Mouse (Mus musculus): ENCODE data around the gene Pygm. TPM values are rescaled to one million over a fixed set of nuclear protein-coding genes. Genes with fewer than 3 reads are reported as not detected.

The Pygm gene
- polyA plus RNA-seq, 1 experiment, result 3.7 TPM

DNA sequence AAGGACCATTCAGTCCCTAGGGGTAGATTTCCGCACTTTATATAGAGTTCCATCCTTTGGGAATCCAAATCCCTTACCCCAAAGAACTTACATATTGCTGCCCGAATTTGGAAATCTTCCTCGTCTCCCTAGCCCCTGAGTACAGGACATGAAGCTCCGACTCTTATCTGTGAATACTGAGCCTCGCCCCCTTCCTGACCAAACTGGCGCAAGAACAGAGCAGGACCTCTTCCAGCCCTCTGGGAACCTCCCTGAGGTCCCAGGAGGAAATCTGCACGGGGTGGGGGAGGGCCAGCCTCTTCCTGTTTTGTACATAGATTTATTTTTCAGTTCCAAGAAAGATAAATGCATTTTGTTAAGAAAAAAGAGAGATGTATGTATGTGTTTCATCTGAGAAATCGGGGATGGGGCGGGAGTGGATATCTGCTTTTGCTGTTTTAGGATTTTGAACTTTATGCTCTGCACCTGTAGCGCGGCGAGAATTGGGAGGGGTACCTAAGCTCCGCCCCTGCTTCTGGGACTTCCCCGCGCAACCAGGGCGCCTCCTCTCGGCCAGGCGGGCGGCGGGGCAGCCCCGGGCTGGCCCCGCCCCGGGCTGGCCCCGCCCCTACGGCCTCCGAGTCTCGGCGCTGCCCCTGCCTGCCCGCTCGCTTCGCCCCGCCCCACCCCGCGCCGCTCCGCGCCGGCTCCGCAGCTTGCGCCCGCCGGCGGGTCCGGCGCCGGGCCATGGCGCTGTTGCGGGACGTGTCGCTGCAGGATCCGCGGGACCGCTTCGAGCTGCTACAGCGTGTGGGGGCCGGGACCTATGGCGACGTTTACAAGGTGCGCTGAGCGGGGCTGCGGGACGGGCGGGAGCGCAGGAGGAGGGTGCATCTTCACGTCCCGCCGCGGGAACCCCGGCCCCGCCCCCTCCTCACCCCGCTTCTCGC, 43.4 kb upstream of the Pygm start, which contains the start of gene Map4k2:
TSS of gene Map4k2 (plus strand) at position 612 of the 929 bp plus-strand sequence.
- peaks cover 7% of the 10 kb centered on the region for H3K4me1 ChIP-seq (ENCODE audit: control insufficient read depth, insufficient read depth, low read length)
- H3K4me3 ChIP-seq (replicated peaks; ENCODE audit: control insufficient read depth, low read depth, low read length), result peak within 1 kb of the TSS; percentile 88
- H3K27ac ChIP-seq (ENCODE audit: control insufficient read depth, insufficient read depth, low read depth, low read length, poor library complexity), result peak within 1 kb of the TSS; percentile 93
- TF ChIP-seq POLR2A (IDR thresholded peaks at IDR 0.05; ENCODE audit: borderline replicate concordance, control insufficient read depth, low read depth, low read length) (peak; percentile 50; the same call in 1 of the 2 replicates), CTCF (IDR thresholded peaks at IDR 0.05; ENCODE audit: control insufficient read depth, insufficient read depth, low read length) (peak; percentile 4; the same call in 1 of the 2 replicates)
- WGBS, result under 1% methylated on average over 71 of the region's 72 CpGs

DNA sequence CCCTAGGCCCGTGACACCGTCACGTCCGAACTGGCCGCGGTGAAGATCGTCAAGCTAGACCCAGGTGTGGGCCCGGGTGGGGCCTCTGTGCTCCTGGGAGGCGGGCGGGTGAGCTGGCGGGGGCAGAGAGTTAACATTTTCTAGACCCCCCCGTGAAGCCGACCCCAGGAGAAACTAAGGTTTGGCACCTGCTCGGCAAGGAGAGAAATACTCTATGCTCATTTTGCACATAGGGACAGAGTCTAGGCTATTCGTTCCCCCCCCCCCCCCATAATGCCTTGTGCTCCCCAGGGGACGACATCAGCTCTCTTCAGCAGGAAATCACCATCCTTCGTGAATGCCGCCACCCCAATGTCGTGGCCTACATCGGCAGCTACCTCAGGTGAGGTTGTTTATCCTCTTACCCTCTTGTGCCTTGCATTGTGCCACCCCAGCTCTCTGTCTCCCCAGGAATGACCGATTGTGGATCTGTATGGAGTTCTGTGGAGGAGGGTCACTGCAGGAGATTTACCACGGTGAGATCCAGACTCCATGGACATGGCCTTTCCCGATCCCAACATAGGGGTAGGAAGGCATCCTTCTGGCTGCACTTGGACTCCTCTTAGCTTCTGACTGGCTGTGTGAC, 42.6 kb upstream of the Pygm start:
- TF ChIP-seq CTCF (IDR thresholded peaks at IDR 0.05; ENCODE audit: control insufficient read depth, insufficient read depth, low read length), result no peak
- peak overlapping the region; percentile 93 for H3K27ac ChIP-seq (ENCODE audit: control insufficient read depth, insufficient read depth, low read depth, low read length, poor library complexity)
- H3K4me3 ChIP-seq (replicated peaks; ENCODE audit: control insufficient read depth, low read depth, low read length), result peak overlapping the region; percentile 88
- WGBS, result 2% methylated on average over 23 of the region's 23 CpGs
- peaks cover 12% of the 10 kb centered on the region for H3K4me1 ChIP-seq (ENCODE audit: control insufficient read depth, insufficient read depth, low read length)

DNA sequence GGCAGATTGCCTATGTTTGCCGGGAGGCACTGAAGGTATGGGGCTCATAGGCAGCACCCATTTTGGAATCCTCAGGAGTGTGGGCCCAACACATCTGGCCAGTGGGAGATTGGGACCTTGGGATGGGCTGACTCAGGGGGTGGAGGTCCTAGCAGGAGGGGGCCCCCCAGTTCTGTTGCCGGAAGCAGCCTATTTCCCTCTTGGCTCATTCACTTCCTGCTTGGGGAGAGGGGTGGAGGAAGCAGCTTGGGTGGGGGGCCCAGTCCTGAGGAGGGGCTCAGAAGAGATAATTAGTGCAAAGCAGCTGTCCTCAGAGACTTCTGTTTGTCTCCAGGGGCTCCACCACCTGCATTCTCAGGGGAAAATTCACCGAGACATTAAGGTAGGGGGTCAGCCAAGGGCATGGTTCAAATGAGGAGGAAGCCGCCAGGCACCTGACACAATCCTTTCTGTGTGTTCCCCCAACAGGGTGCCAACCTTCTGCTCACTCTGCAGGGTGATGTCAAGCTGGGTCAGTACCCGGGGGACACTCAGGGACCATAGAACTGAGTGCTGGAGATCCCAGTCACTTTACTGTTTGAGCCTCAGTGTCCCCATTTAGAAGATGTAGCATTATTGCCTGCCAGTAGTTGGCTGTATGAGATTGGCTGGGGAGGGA, 41.8 kb upstream of the Pygm start:
- H3K27ac ChIP-seq (ENCODE audit: control insufficient read depth, insufficient read depth, low read depth, low read length, poor library complexity), result peak overlapping the region; percentile 93
- H3K4me1 ChIP-seq (ENCODE audit: control insufficient read depth, insufficient read depth, low read length), result peaks cover 16% of the 10 kb centered on the region
- H3K4me3 ChIP-seq (replicated peaks; ENCODE audit: control insufficient read depth, low read depth, low read length), result peak overlapping the region; percentile 88
- TF ChIP-seq POLR2A (IDR thresholded peaks at IDR 0.05; ENCODE audit: borderline replicate concordance, control insufficient read depth, low read depth, low read length) (no peak), CTCF (IDR thresholded peaks at IDR 0.05; ENCODE audit: control insufficient read depth, insufficient read depth, low read length) (no peak)
- WGBS, result 30% methylated on average over 5 of the region's 5 CpGs

DNA sequence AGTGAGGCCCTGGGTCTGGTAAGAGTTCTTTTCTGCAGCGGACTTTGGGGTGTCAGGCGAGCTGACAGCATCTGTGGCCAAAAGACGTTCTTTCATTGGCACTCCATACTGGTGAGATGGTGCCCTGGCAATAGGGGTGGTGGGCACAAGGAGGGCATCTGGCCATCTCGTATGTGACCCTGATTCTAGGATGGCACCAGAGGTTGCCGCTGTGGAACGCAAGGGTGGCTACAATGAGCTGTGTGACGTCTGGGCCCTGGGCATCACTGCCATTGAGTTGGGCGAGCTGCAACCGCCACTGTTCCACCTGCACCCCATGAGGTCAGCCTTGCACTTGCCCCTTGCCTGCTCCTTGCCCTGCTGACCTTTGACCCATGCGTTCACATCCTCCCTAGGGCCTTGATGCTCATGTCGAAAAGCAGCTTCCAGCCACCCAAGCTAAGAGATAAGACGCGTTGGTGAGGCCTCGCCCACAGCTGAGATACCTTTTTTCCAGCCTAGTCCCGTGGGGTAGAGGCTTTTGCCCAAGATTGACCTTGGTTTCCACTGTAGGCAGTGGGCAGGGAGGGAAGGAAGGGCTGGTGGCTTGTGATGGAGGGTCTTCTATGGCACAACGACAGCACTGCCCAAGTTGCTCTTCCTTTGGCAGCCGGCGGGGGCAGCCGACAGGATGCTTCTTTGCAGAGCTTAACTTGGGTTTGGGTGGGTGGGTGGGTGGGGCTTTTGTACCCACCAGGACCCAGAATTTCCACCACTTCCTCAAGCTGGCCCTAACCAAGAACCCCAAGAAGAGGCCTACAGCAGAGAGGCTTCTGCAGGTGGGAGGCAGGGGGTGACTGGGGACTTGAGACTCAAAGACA, 40.9 kb upstream of the Pygm start:
- Histone ChIP-seq H3K4me1 (ENCODE audit: control insufficient read depth, insufficient read depth, low read length) (peaks cover 16% of the 10 kb centered on the region), H3K4me3 (replicated peaks; ENCODE audit: control insufficient read depth, low read depth, low read length) (peak overlapping the region; percentile 20), H3K27ac (ENCODE audit: control insufficient read depth, insufficient read depth, low read depth, low read length, poor library complexity) (peak overlapping the region; percentile 0; the same call in 1 of the 2 replicates)
- peak; percentile 18; the same call in 1 of the 2 replicates for TF ChIP-seq CTCF (IDR thresholded peaks at IDR 0.05; ENCODE audit: control insufficient read depth, insufficient read depth, low read length)
- no peak for TF ChIP-seq POLR2A (IDR thresholded peaks at IDR 0.05; ENCODE audit: borderline replicate concordance, control insufficient read depth, low read depth, low read length)
- WGBS, result 60% methylated on average over 19 of the region's 19 CpGs

DNA sequence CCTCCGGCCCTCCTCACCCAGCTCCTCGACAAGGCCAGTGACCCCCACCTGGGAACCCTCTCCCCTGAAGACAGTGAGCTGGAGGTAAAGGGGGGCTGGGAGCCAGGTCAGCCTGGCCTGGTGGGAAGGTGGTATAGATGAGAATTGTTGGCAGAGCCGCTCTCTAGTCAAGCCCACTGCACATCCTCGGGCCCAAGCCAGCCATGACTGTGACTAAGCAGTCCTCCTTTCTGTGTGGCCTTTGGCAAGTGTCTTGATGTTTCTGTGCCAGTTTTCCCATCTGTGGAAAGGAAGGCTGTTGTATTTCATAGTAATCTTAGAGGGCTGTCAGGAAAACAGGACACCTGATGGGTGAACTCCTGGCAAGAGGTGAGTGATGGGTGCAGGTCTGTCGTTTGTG, 40.2 kb upstream of the Pygm start:
- peaks cover 16% of the 10 kb centered on the region for H3K4me1 ChIP-seq (ENCODE audit: control insufficient read depth, insufficient read depth, low read length)
- no peak for TF ChIP-seq POLR2A (IDR thresholded peaks at IDR 0.05; ENCODE audit: borderline replicate concordance, control insufficient read depth, low read depth, low read length)
- no peak for TF ChIP-seq CTCF (IDR thresholded peaks at IDR 0.05; ENCODE audit: control insufficient read depth, insufficient read depth, low read length)
- H3K27ac ChIP-seq (ENCODE audit: control insufficient read depth, insufficient read depth, low read depth, low read length, poor library complexity), result no peak overlapping the region; the same call in 1 of the 2 replicates
- H3K4me3 ChIP-seq (replicated peaks; ENCODE audit: control insufficient read depth, low read depth, low read length), result no peak overlapping the region
- WGBS, result 70% methylated on average over 5 of the region's 5 CpGs

DNA sequence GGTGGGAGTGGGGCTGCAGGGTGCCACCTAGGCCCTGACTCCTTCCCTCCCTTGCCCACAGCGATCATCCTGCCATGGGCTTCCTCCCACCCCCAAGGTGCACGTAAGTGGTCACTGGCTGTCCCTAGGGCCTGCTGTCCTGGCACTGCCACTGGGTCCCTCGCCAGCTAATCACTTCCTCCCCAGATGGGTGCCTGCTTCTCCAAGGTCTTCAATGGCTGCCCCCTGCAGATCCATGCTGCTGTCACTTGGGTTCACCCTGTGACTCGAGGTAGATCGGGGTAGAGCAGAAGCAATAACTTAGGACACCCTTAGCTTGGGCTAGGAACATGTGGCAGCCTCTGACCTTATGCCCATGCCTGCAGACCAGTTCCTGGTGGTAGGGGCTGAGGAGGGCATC, 38.2 kb upstream of the Pygm start:
- Histone ChIP-seq H3K27ac (ENCODE audit: control insufficient read depth, insufficient read depth, low read depth, low read length, poor library complexity) (peak overlapping the region; percentile 44), H3K4me1 (ENCODE audit: control insufficient read depth, insufficient read depth, low read length) (peaks cover 16% of the 10 kb centered on the region), H3K4me3 (replicated peaks; ENCODE audit: control insufficient read depth, low read depth, low read length) (peak overlapping the region; percentile 5)
- WGBS, result 84% methylated on average over 5 of the region's 5 CpGs
- no peak for TF ChIP-seq POLR2A (IDR thresholded peaks at IDR 0.05; ENCODE audit: borderline replicate concordance, control insufficient read depth, low read depth, low read length)
- TF ChIP-seq CTCF (IDR thresholded peaks at IDR 0.05; ENCODE audit: control insufficient read depth, insufficient read depth, low read length), result no peak

DNA sequence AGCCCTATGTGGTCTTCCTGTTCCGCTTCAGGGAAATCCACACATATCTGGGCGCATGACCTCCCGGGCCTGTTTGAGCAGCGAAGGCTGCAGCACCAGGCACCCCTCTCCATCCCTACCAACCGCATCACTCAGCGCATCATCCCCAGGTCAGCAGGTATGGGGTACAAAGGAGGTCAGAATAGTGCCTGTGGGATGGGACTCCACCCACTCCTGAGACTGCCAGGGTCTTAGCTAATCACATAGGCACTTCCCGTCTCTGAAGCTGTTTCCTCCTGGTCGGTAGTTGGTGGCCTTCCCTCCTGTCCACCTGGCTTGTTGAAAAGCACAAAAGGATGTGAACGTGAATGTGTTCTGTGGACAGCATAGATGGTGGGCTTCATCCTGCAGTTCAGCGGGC, 37.5 kb upstream of the Pygm start:
- 67% methylated on average over 10 of the region's 10 CpGs for WGBS
- Histone ChIP-seq H3K4me1 (ENCODE audit: control insufficient read depth, insufficient read depth, low read length) (peaks cover 16% of the 10 kb centered on the region), H3K27ac (ENCODE audit: control insufficient read depth, insufficient read depth, low read depth, low read length, poor library complexity) (peak overlapping the region; percentile 2; the same call in 1 of the 2 replicates), H3K4me3 (replicated peaks; ENCODE audit: control insufficient read depth, low read depth, low read length) (peak overlapping the region; percentile 37)
- no peak for TF ChIP-seq CTCF (IDR thresholded peaks at IDR 0.05; ENCODE audit: control insufficient read depth, insufficient read depth, low read length)
- no peak for TF ChIP-seq POLR2A (IDR thresholded peaks at IDR 0.05; ENCODE audit: borderline replicate concordance, control insufficient read depth, low read depth, low read length)

All from bone marrow, adult 2 months (tissue).